Mouse (Mus musculus) A20 (cell line): Measurements from ENCODE around the gene Ppp2r5d.
A peak's percentile ranks its signal among the peaks of the same experiment; 100 is the strongest.

ENCODE experiments used
- DNase-seq: peaks from one replicate; pipeline ENCODE4 v3.0.0-alpha.2; 2011; ENCODE audit warnings: low read depth, low spot score

Gene Ppp2r5d

GRCm38 (mm10) chr17:46645561-46646321, 59.2 kb downstream of the Ppp2r5d start, which contains the start of the genes Klc4 and Mrpl2:
Klc4 (minus strand) TSS chr17:46646022.
Mrpl2 (plus strand) TSS chr17:46646229.
- peak; percentile 100 for DNase-seq

- DNase-seq, result no peak
Measured at GRCm38 (mm10) chr17:46644916-46645475, 59.9 kb downstream of the Ppp2r5d start.

GRCm38 (mm10) chr17:46644152-46644805, 60.6 kb downstream of the Ppp2r5d start:
- no peak for DNase-seq

- no peak for DNase-seq
Measured at GRCm38 (mm10) chr17:46642060-46642459, 62.9 kb downstream of the Ppp2r5d start.

GRCm38 (mm10) chr17:46639929-46640328, 65.0 kb downstream of the Ppp2r5d start:
- no peak for DNase-seq

- peak; percentile 59 for DNase-seq
Measured at GRCm38 (mm10) chr17:46636831-46637523, 67.9 kb downstream of the Ppp2r5d start.
